Mouse (Mus musculus) hindbrain, postnatal 0 days (tissue): ENCODE measurements around the gene Slc22a12. TPM values are rescaled to one million over a fixed set of nuclear protein-coding genes. Genes with fewer than 3 reads are reported as not detected.

ENCODE experiments used
- ATAC-seq: fragments of 200-750 bp; cut with Nextera tagmentation; 2 replicates; pipeline ENCODE4 v1.8.0; 2017; ENCODE audit warnings: mild to moderate bottlenecking, moderate TSS enrichment, moderate library complexity
- DNase-seq: peaks from one replicate; pipeline ENCODE4 v3.0.0-alpha.2; 2015; ENCODE audit warnings: low spot score
- H3K27ac ChIP-seq: fragments of 300-500 bp; sonication (generic); 2 replicates; pipeline ENCODE4 v1.5.1; 2014; ENCODE audit warnings: mild to moderate bottlenecking
- H3K27me3 ChIP-seq: fragments of 300-500 bp; sonication (generic); 2 replicates; pipeline ENCODE4 v1.6.1; 2014; ENCODE audit warnings: low read length, mixed read lengths; ENCODE audit not compliant: insufficient read depth
- H3K36me3 ChIP-seq: fragments of 300-500 bp; sonication (generic); 2 replicates; pipeline ENCODE4 v1.6.1; 2014; ENCODE audit warnings: low read length, mixed read lengths; ENCODE audit not compliant: insufficient read depth
- H3K4me1 ChIP-seq: fragments of 300-500 bp; sonication (generic); 2 replicates; pipeline ENCODE4 v1.6.1; 2014; ENCODE audit warnings: antibody characterized with exemption, low read length, mixed read lengths; ENCODE audit not compliant: insufficient read depth
- H3K4me2 ChIP-seq: fragments of 300-500 bp; sonication (generic); 2 replicates; pipeline ENCODE4 v1.6.1; 2014; ENCODE audit warnings: low read depth, mild to moderate bottlenecking, low read length, moderate library complexity, mixed read lengths
- H3K4me3 ChIP-seq: fragments of 300-500 bp; sonication (generic); 2 replicates; pipeline ENCODE4 v1.5.1; 2014; ENCODE audit warnings: low read length
- H3K9ac ChIP-seq: fragments of 300-500 bp; sonication (generic); replicated peaks from 2 replicates; pipeline ENCODE4 v1.6.1; 2014; ENCODE audit warnings: mild to moderate bottlenecking, low read length, moderate library complexity, mixed read lengths
- H3K9me3 ChIP-seq: fragments of 300-500 bp; sonication (generic); 2 replicates; pipeline ENCODE4 v1.6.1; 2016; ENCODE audit warnings: low read length, mixed read lengths
- CTCF ChIP-seq: IDR thresholded peaks from 2 replicates; pipeline ENCODE4 v1.5.1; 2016; ENCODE audit warnings: antibody characterized with exemption, control low read depth, low read depth
- WGBS: fragments of 180-500 bp; shearing (Covaris S2); extraction: QIAGEN DNeasy Blood & Tissue Kit; methylation state at CpG from one replicate; pipeline ENCODE4 v1.1.7; 2014; 5-methylcytosine and 5-hydroxymethylcytosine counted together
- polyA plus RNA-seq: library from polyadenylated mRNA; unstranded; fragments of >200 nt; fragmentation: Nextera tagmentation; extraction: Ambion mirVana; gene quantifications from 2 replicates; pipeline ENCODE4 v1.2.1, GENCODE M21; 2015
- total RNA-seq: library from RNA; depleted of rRNA; stranded (reverse); fragments of >200 nt; gene quantifications from 2 replicates; pipeline ENCODE4 v1.2.3, GENCODE M21; 2014

The Slc22a12 gene
- total and polyA plus RNA-seq, 2 experiments from 2014 or later = 0.21 to 0.35 TPM

DNA sequence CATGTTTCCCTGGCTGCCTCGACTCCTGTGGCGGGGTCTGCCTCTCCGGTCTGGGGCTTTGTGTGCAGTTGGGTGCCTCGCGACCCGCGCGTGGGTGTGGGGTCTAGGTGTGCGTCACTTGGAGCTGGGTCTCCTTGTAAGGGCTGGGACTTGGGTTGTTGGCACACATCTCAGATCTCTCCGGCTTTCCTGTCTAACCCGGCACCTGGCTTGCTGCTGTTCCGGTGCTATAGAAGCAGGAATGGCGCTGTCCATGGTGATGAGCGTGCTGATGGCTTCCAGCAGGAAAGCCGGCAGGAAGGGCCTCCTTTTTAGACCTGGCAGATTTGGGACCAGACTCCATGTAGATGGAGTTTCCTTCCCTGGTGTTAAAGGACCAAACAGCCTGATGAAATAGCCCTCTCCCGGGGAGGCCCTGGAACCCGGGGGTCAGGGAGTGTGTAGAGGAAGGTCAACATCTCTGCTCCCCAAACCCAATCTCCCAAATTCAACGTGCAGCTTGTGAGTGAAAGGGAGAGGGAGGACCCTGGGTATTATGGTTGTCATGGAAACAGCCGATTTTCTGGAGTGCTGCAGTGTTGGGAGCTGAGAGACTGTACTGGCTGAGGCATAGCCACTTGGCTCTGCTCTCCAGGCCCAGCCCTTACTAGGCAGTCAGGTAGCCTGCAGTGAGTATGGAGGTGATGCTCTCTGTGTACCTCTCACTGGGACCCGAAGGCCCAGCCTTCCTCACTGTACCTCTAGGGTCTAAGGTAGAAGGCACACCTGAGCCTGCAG, 40.1 kb downstream of the Slc22a12 start:
- WGBS = 3% methylated on average over 20 of the region's 20 CpGs

DNA sequence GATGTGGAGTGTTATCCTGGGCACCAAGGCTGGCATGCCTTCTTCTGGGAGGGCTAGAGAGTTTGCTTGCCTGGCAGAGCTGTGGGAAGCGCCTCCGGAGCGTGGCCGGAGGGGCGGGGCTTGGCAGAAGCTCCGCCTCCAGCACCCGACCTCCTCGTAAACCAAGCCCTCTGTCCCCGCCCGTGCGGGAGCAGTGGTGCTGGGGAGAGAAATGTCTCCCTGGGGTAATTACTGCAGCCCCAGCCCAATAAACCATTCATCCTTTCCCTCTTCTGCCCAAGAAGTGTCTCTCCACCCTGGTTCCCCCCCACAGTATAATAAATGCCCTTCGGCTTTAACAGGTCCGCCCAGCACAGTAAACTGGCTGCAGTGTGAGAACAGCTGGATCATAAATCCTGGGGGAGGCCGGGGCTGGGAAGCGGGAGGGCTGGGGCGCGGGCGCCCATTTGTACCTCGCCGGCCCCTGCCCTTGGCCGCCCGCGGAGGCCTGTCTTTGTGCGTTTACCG, 40.7 kb downstream of the Slc22a12 start:
- peak overlapping the region; percentile 67 for H3K9ac ChIP-seq
- peaks cover 21% of the 10 kb centered on the region for H3K36me3 ChIP-seq
- peaks cover 35% of the 10 kb centered on the region for H3K4me1 ChIP-seq
- H3K27ac ChIP-seq = peak overlapping the region; percentile 84
- H3K27me3 ChIP-seq = no peaks in the 10 kb centered on the region
- peak overlapping the region; percentile 60 for H3K4me3 ChIP-seq
- peak overlapping the region; percentile 92 for H3K4me2 ChIP-seq
- no peaks in the 10 kb centered on the region for H3K9me3 ChIP-seq
- TF ChIP-seq CTCF = no peak
- 2% methylated on average over 25 of the region's 25 CpGs for WGBS
- DNase-seq (peak; percentile 85), ATAC-seq (peak; percentile 28)

More for the DNA sequence above, 40.1 kb downstream of the Slc22a12 start:
- Histone ChIP-seq H3K4me3 (peak overlapping the region; percentile 60), H3K4me1 (peaks cover 35% of the 10 kb centered on the region), H3K4me2 (peak overlapping the region; percentile 92), H3K9me3 (no peaks in the 10 kb centered on the region), H3K27me3 (no peaks in the 10 kb centered on the region), H3K9ac (peak overlapping the region; percentile 67), H3K27ac (peak overlapping the region; percentile 84), H3K36me3 (peaks cover 24% of the 10 kb centered on the region)
- no peak for TF ChIP-seq CTCF
- DNase-seq = peak; percentile 84
- peak; percentile 27; the same call in 1 of the 2 replicates for ATAC-seq

DNA sequence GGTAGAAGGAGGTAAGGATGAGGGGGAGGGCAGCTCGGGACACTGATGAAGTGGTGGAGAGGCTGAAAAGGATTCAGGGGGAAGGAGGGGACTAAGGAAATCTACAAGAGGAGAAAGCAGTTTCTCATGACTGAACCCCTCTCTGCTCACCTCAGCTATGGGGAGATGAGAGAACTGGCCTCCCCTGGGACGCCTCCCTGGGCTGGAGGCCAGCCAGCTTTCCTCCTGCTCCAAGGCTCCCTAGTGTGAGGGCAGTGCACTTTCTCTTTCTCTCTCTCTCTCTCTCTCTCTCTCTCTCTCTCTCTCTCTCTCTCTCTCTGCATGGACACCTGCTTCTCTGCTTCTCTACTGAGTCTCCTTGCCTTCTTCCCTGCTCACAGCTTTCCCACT, 42.2 kb downstream of the Slc22a12 start:
- Histone ChIP-seq H3K27ac (peak overlapping the region; percentile 94), H3K27me3 (no peaks in the 10 kb centered on the region), H3K4me1 (peaks cover 38% of the 10 kb centered on the region), H3K9me3 (no peaks in the 10 kb centered on the region), H3K4me2 (peak overlapping the region; percentile 92), H3K4me3 (peak overlapping the region; percentile 60), H3K36me3 (peaks cover 8% of the 10 kb centered on the region), H3K9ac (peak overlapping the region; percentile 92)
- 32% methylated on average over 2 of the region's 2 CpGs for WGBS
- no peak for TF ChIP-seq CTCF
- DNase-seq (no peak), ATAC-seq (no peak)

DNA sequence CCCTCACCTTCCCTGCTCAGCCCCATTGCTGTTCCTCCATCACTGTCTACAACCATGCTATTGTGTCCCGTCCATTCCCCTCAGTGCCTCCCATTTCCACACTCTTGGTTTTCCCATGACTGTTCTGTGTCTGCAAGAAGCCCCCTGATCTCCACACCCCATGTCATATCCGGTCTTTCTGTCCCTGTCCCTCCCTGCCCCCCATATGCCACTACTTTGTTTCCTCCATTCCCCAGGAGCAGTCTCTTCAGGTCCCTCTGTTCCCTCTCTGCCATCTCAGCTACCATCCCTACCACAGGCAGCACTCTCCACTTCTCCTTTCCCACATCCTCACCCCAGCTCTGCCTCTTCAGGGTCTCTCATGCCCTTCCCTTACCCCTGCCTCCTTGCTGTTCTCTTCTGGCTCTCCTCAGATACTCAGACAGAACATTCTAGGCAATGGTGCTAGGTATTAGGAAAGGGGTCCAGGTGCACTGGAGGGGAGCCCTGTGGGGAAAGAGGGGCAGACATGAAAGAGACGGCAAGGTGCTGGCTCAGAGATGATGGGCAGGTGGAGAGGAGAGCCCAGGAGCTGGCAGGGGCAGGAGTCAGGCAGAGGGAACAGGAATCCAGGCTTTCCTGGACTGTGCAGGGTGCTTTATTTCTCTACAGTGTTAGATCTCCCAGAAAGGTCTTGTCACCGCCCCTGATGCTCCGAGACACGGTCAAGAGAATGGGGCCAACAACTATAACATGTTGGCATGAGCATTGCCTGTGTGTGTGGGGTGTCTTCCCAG, 42.8 kb downstream of the Slc22a12 start:
- TF ChIP-seq CTCF = no peak
- Histone ChIP-seq H3K27ac (peak overlapping the region; percentile 94), H3K27me3 (no peaks in the 10 kb centered on the region), H3K9me3 (no peaks in the 10 kb centered on the region), H3K4me2 (peak overlapping the region; percentile 92), H3K36me3 (peaks cover 2% of the 10 kb centered on the region), H3K9ac (peak overlapping the region; percentile 92), H3K4me3 (peak overlapping the region; percentile 60), H3K4me1 (peaks cover 38% of the 10 kb centered on the region)
- WGBS = 27% methylated on average over 6 of the region's 6 CpGs
- ATAC-seq (no peak), DNase-seq (no peak)

DNA sequence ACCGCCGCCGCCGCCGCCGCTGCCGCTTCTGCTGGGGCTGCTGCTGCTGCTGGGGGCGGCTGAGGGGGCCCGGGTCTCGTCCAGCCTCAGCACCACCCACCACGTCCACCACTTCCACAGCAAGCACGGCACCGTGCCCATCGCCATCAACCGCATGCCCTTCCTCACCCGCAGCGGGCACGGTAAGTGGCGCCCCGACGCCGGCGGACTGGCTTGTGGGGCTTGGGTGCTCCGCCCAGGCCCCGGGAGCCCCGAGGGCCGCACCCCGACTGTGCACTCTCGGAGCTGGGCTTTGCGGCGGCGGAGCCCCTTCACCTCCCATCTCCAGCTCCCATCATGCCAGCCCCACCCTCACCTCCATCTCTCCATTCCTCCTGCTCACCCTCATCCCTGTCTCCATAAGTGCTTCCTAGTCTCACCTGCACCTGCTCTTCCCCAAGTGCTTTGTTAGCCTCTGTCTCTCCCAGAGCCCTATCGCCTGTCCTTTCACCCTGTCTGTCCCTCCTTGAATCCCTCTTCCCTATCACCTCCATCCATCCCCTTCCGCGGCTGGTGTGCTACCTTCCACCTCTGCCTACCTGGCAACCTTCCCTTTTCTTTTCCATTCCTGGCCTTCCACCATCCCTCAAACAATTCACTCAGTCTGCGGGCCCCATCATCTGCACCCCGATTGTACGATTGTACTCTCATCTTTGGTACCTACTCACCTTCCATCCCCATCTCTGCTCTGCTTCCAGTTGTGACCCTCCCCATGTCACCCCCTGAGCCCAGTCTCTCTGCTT, 44.3 kb downstream of the Slc22a12 start:
- Histone ChIP-seq H3K4me2 (peak overlapping the region; percentile 92), H3K4me3 (peak overlapping the region; percentile 60), H3K36me3 (no peaks in the 10 kb centered on the region), H3K27me3 (no peaks in the 10 kb centered on the region), H3K4me1 (peaks cover 25% of the 10 kb centered on the region), H3K9ac (peak overlapping the region; percentile 92), H3K27ac (peak overlapping the region; percentile 94), H3K9me3 (no peaks in the 10 kb centered on the region)
- ATAC-seq = no peak
- no peak for TF ChIP-seq CTCF
- no peak for DNase-seq
- 8% methylated on average over 31 of the region's 38 CpGs for WGBS

DNA sequence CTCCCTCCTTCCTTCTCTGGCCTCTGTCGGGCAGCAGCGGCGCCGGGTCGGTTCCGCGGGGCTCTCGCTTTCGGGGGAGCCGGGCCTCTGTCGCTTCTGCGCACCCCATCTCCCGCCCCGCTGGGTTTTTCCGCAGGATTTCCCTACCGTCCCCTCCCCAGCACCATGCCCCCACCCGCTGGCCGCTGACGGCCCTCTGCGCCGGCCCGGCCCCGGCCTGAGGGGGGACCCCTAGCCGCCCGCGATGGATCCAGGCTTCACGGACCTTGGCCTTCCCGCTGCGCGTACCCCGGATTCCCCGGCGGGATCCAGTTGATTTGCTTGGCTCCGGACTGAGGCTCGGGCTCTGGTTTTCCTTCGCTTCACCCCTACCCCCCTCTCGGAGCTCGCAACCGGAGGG, 45.0 kb downstream of the Slc22a12 start:
- DNase-seq = peak; percentile 61
- peak; percentile 21 for ATAC-seq
- Histone ChIP-seq H3K27me3 (no peaks in the 10 kb centered on the region), H3K9me3 (no peaks in the 10 kb centered on the region), H3K36me3 (no peaks in the 10 kb centered on the region), H3K27ac (peak overlapping the region; percentile 94), H3K4me2 (peak overlapping the region; percentile 92), H3K4me1 (peaks cover 19% of the 10 kb centered on the region), H3K4me3 (peak overlapping the region; percentile 60), H3K9ac (peak overlapping the region; percentile 92)
- 0% methylated on average over 37 of the region's 39 CpGs for WGBS
- TF ChIP-seq CTCF = no peak
